Comparison of ENCODE assay signal across 26 mouse cellular contexts in the genomic region with DNA sequence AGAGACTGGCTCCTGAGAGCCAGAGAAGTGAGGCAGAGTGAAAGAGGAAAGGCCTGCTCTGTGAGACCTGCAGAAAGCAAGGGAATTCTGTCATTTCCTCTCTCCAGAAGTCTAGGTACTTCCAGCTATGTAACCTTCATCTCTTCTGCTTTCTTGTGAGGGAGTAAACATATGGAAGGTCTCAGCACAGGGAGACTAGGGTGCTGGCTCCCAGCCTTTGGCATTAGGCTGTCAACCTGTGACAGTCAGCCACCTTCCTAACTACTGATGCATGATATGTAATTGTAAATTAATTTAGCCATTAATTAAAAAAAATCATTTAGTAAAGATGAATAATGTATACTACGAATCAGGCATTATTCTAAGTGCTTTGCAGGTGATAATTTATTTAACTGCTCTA.
DNase-seq lines count a peak whose midpoint lies in the region; ATAC-seq and TF ChIP-seq lines count a peak whose summit lies in the region.
"Had no signal": no experiment of that assay in that cellular context is flagged by ENCODE, and none has a peak within 500 bp of the region (broad histone marks: within the 10 kb centered on the region; RNA-seq: fewer than 3 reads in every experiment).

No protein-coding gene starts in this region.

- H3K9ac ChIP-seq in midbrain, embryonic 15.5 days, result no peak overlapping the region
- H3K9ac ChIP-seq in midbrain, postnatal 0 days (replicated peaks; ENCODE audit: low read length, poor library complexity, severe bottlenecking), result no peak overlapping the region
- H3K9ac ChIP-seq: embryonic facial prominence, embryonic 12.5 days; embryonic facial prominence, embryonic 15.5 days; forebrain, postnatal 0 days; heart, embryonic 12.5 days; heart, embryonic 15.5 days; hindbrain, embryonic 14.5 days; kidney, embryonic 15.5 days had no signal

- peak; percentile 40 for DNase-seq in cerebellum, adult 9-10 months
- DNase-seq in cerebellum, adult 8-10 months, result no peak
- no peak for DNase-seq in midbrain, postnatal 0 days (ENCODE audit: low spot score)
- DNase-seq in cerebellum, postnatal 10 days, result peak; percentile 40 to 59
- DNase-seq in heart, adult 18-20 months, result no peak
- no peak for DNase-seq in kidney, adult 11 months
- DNase-seq: adrenal gland, adult 2 months; adrenal gland, postnatal 25 days; forebrain, postnatal 0 days; gastrocnemius, adult 2 months; gastrocnemius, postnatal 14 days; heart, adult 11 months; heart, postnatal 10 days; heart, postnatal 36 days; kidney, adult 8-10 months had no signal

- no peak overlapping the region for H3K4me3 ChIP-seq in midbrain, embryonic 15.5 days
- no peak overlapping the region for H3K4me3 ChIP-seq in midbrain, postnatal 0 days (ENCODE audit: low read depth, low read length)
- H3K4me3 ChIP-seq: embryonic facial prominence, embryonic 12.5 days; embryonic facial prominence, embryonic 15.5 days; gastrocnemius, adult 2 months; heart, embryonic 12.5 days; heart, embryonic 15.5 days; hindbrain, embryonic 10.5 days; kidney, embryonic 15.5 days had no signal

- H3K27ac ChIP-seq in midbrain, embryonic 15.5 days, result peak overlapping the region; percentile 28; the same call in 1 of the 2 replicates
- H3K27ac ChIP-seq in midbrain, postnatal 0 days (ENCODE audit: low read depth, low read length), result no peak overlapping the region
- H3K27ac ChIP-seq: embryonic facial prominence, embryonic 12.5 days; embryonic facial prominence, embryonic 15.5 days; gastrocnemius, adult 2 months; heart, embryonic 15.5 days; hindbrain, embryonic 10.5 days; hindbrain, embryonic 14.5 days; kidney, embryonic 15.5 days had no signal

- no peak for ATAC-seq in midbrain, embryonic 15.5 days (replicated peaks)
- no peak for ATAC-seq in midbrain, postnatal 0 days (ENCODE audit: low FRiP score)
- ATAC-seq: CD4-positive, CD25-positive, alpha-beta regulatory T cell, adult 4 months; forebrain, embryonic 14.5 days; intestine, postnatal 0 days had no signal

- no peak for TF ChIP-seq CTCF in midbrain, postnatal 0 days (IDR thresholded peaks at IDR 0.05)

- H3K4me2 ChIP-seq in midbrain, embryonic 15.5 days, result no peak overlapping the region
- H3K4me2 ChIP-seq in midbrain, postnatal 0 days (ENCODE audit: low read depth, low read length, poor library complexity, severe bottlenecking), result no peak overlapping the region
- H3K4me2 ChIP-seq: embryonic facial prominence, embryonic 12.5 days; embryonic facial prominence, embryonic 15.5 days; heart, embryonic 12.5 days; heart, embryonic 15.5 days; hindbrain, embryonic 14.5 days; kidney, embryonic 15.5 days had no signal

- H3K9me3 ChIP-seq in midbrain, embryonic 15.5 days, result no peaks in the 10 kb centered on the region
- H3K9me3 ChIP-seq in midbrain, postnatal 0 days (ENCODE audit: low read length), result no peaks in the 10 kb centered on the region
- H3K9me3 ChIP-seq: embryonic facial prominence, embryonic 12.5 days; embryonic facial prominence, embryonic 15.5 days; heart, embryonic 12.5 days; heart, embryonic 15.5 days; hindbrain, embryonic 10.5 days; kidney, embryonic 15.5 days had no signal

- no peaks in the 10 kb centered on the region for H3K36me3 ChIP-seq in midbrain, embryonic 15.5 days (replicated peaks)
- no peaks in the 10 kb centered on the region for H3K36me3 ChIP-seq in midbrain, postnatal 0 days (ENCODE audit: insufficient read depth, low read length)
- H3K36me3 ChIP-seq: embryonic facial prominence, embryonic 12.5 days; embryonic facial prominence, embryonic 15.5 days; heart, embryonic 12.5 days; heart, embryonic 15.5 days; hindbrain, embryonic 10.5 days; kidney, embryonic 15.5 days had no signal

- WGBS in midbrain, embryonic 15.5 days, result 68% methylated on average over 1 of the region's 1 CpGs
- 69% methylated on average over 1 of the region's 1 CpGs for WGBS in midbrain, postnatal 0 days

- H3K4me1 ChIP-seq in midbrain, embryonic 15.5 days, result peaks cover 18% of the 10 kb centered on the region
- H3K4me1 ChIP-seq in midbrain, postnatal 0 days (ENCODE audit: insufficient read depth, low read length), result peaks cover 3% of the 10 kb centered on the region; the same call in 1 of the 2 replicates
- H3K4me1 ChIP-seq: embryonic facial prominence, embryonic 12.5 days; embryonic facial prominence, embryonic 15.5 days; heart, embryonic 12.5 days; heart, embryonic 15.5 days; hindbrain, embryonic 10.5 days; kidney, embryonic 15.5 days had no signal

- no peaks in the 10 kb centered on the region for H3K27me3 ChIP-seq in midbrain, embryonic 15.5 days (replicated peaks)
- H3K27me3 ChIP-seq in midbrain, postnatal 0 days (ENCODE audit: insufficient read depth, low read length), result no peaks in the 10 kb centered on the region
- H3K27me3 ChIP-seq: embryonic facial prominence, embryonic 12.5 days; embryonic facial prominence, embryonic 15.5 days; heart, embryonic 12.5 days; heart, embryonic 15.5 days; kidney, embryonic 15.5 days had no signal

Comparison
In these comparisons a context has a peak if more than half of its experiments do, and no peak if none do; other contexts are left out.
1. DNase-seq: peak in cerebellum, adult 9-10 months (single experiment) and cerebellum, postnatal 10 days (2 of 2); none in cerebellum, adult 8-10 months (single experiment), midbrain, postnatal 0 days (single experiment), heart, adult 18-20 months (0 of 2) and kidney, adult 11 months (single experiment).